Mouse (Mus musculus): ENCODE data around the gene Usp39. TPM values are rescaled to one million over a fixed set of nuclear protein-coding genes. Genes with fewer than 3 reads are reported as not detected.

The Usp39 gene
- total RNA-seq, 2 experiments from 2014 or later = 29.7 to 32.9 TPM

Other genes with a start within 250 kb of the Usp39 start
- 10 to 100 TPM; 87.4 to 95.9 TPM for gene St3gal5, start 247.6 kb downstream of the Usp39 start, total RNA-seq (2021)
- 1 to 10 TPM; 3.3 to 4.5 TPM for gene Atoh8, start 109.6 kb downstream of the Usp39 start, total RNA-seq (2021)
- gene Sftpb, start 40.6 kb downstream of the Usp39 start, total RNA-seq (2021) = not detected
- gene 0610030E20Rik, start 2.1 kb upstream of the Usp39 start, total RNA-seq (2021) = 10 to 100 TPM; 13.8 to 16.0 TPM
- gene Tmem150a, start 10.3 kb upstream of the Usp39 start, total RNA-seq (2021) = 10 to 100 TPM; 12.6 to 13.7 TPM
- 10 to 100 TPM; 78.0 to 85.6 TPM for gene Rnf181, start 21.8 kb upstream of the Usp39 start, total RNA-seq (2021)
- 1 to 10 TPM; 3.7 to 4.2 TPM for gene Vamp5, start 35.3 kb upstream of the Usp39 start, total RNA-seq (2021)
- 10 to 100 TPM; 11.4 to 15.3 TPM for gene Vamp8, start 45.5 kb upstream of the Usp39 start, total RNA-seq (2021)
- 10 to 100 TPM; 21.0 to 22.1 TPM for gene Ggcx, start 69.1 kb upstream of the Usp39 start, total RNA-seq (2021)
- gene Mat2a, start 94.4 kb upstream of the Usp39 start, total RNA-seq (2021) = 100 to 1,000 TPM; 176 to 196 TPM
- gene Sh2d6, start 176.5 kb upstream of the Usp39 start, total RNA-seq (2021) = under 1 TPM; 0.41 to 0.83 TPM
- 1 to 10 TPM; 3.0 to 3.6 TPM for gene Capg, start 199.2 kb upstream of the Usp39 start, total RNA-seq (2021)

All from layer of hippocampus, postnatal 14 days (tissue).